Mouse (Mus musculus): ENCODE measurements around the gene Tspo2.

Tspo2 gene

DNA sequence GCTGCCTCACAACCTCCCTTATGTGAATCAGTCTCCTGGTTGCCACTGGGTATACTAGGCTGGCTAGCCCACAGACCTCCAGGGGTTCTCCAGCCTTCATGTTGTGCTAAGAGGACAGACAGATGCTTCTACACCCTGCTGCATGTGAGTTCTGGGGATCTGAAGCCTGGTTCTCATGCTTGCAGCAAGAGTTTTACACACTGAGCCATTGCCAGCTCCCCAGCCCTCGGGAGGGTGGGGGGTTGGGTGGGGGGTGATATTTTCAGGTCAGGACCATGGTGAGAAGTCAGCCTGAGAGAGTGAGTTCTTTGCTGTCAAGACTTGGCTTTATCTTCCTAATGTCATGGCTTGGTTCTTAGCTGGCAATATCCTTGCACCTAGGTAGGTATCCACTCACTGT is 32.5 kb downstream of the Tspo2 start:
- in situ Hi-C loops (cut with MboI, MseI) = no loop called here

GRCm38 (mm10) chr17:48418174-48418573 is 33.1 kb downstream of the Tspo2 start:
- in situ Hi-C loops (cut with MboI, MseI) = no loop called here

DNA sequence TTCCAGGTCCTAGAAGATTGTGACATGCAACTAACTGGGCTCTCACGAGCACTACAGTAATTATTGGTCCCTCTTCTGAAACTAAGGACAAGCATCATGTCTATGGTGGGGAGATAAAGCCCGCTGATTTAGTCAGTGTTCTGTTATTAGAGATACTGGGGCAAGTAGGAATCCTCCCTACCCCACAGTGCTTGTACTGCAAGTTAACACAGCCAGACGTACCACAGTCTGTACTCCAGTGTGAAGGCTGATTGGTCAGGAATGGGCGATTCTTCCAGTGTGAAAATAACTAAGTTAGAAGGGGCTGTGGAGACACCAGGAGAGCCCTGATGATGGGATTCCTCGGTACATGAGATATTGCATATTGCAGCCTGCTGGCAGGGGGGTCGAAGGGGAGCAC is 33.8 kb downstream of the Tspo2 start:
- in situ Hi-C loops (cut with MboI, MseI) = no loop called here

DNA sequence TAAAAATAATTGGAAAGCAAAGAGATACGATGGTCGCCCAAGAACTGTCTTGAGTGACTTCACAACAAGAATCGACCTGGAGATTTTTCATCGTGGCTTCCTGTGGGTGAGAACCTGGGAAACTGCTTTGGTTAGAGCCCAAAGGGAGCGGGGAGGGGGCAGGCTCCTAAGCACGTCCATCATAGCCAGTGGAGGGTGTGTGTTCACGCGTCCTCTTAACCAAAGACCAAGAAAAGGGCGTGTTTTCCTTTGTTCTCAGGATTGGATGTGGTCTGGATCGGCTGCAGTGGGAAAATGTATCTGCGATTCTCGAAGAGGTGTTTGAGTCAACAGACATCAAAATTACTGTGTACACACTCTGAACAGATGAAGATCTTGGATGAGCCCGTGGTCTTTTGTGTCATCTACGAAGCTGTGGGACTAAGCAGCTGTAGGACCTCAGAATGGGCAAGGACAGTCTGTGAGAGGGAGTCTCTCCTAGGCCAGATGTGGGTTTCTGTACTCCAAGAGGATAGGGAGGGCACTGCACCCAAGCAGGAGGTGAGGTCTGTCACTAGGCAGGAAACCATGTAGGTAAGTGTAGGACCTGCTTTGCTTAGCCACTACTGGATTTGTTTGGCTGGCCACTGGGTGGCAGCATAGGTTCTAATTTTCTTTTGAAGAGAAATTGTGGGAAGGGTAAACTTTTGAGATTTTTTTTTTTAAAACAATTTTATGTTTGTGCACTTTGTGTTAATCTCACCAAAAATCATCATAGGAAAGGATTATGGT is 34.7 kb downstream of the Tspo2 start:
- in situ Hi-C loops (cut with MboI, MseI) = no loop called here

GRCm38 (mm10) chr17:48416011-48416410 is 35.3 kb downstream of the Tspo2 start:
- in situ Hi-C loops (cut with MboI, MseI) = no loop called here

DNA sequence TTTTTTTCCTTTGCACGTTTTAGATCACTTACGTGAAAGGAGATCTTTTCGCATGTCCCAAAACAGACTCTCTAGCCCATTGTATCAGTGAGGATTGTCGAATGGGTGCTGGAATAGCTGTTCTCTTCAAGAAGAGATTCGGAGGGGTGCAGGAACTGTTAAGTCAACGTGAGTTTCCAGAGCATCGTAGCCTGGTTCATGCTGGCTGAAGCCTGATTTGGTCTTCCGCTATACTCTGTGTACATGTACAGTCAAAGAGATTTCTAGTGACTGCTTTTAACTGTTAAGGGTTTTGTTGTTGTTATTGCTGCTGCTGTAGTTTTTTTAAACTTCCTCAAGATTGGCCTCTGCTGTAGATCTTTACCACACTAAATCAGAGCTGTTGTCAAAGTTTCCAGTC is 40.1 kb downstream of the Tspo2 start:
- in situ Hi-C loops (cut with MboI, MseI) = no loop called here

DNA sequence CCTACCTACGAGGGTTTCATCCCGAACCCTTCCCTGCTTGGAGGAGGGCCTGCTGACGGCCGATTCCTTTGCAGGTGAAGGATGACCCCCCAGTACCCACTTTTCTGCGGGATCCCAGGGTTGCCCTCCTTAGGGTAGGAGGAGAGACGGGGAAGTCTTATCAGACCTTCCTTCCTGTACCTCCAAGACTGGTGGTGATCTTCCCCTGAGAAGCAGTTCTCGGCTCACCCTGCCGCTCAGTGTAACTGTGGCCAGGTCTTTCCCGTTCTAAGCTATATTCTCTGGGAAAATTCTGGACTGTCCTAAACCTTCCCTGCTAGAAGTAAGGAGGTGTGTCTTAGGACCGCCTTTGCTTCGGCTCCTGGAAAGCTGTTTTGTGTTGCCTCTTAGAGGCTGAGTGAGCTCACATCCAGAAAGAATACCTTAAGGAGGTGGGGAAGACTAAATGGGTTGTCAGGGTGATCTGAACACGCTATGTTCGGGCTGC is 41.0 kb downstream of the Tspo2 start:
- in situ Hi-C loops (cut with MboI, MseI) = no loop called here

- in situ Hi-C loops (cut with MboI, MseI) = loop anchor here (5.0 to 10.0 kb wide), 2 partner anchors 107 to 885 kb away; no protein-coding TSS in a partner anchor
Measured at GRCm38 (mm10) chr17:48409380-48410298, 41.7 kb downstream of the Tspo2 start, which contains the start of the genes Nfya and Oard1. Gene Nfya, minus strand, starts transcription at chr17:48409906. Gene Oard1, plus strand, starts transcription at chr17:48410014.

DNA sequence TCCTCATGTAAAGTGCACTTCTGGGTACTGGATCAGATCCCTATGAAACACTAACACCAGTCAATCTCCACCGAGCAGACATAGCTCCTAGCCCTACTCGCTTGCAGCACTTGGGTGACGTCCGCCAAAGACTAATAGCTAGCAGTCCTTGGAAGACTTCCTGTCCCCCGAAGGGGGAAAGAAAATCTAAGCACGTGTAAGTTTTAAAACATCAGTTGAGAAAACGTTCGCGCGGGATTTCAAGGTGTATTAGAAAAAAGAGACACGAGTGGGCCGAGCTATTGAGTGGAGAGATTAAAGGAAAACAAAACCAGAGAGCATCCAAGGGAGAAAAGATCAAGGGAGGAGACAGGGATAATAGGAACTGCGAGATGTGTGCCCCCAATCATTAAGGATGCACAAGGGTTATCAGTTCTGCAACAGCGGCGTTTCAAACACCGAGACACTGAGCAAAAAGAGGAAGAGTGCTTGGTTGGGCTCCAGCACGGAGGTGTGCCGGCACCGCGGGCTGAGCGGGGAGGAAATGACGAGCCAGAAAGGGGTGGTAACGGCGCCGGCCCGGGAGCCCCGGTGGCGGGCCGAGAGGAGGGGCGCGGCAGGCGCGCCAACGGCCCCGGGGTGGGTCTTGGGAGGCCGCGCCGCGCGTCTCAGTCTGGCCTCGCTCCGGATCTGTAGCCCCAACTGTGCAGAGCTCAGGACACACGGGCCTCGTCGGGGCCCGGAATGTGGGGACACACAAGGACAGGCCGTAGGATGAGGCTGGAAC is 42.6 kb downstream of the Tspo2 start:
- in situ Hi-C loops (cut with MboI, MseI) = loop anchor here (5.0 to 10.0 kb wide), 2 partner anchors 106 to 884 kb away; no protein-coding TSS in a partner anchor

DNA sequence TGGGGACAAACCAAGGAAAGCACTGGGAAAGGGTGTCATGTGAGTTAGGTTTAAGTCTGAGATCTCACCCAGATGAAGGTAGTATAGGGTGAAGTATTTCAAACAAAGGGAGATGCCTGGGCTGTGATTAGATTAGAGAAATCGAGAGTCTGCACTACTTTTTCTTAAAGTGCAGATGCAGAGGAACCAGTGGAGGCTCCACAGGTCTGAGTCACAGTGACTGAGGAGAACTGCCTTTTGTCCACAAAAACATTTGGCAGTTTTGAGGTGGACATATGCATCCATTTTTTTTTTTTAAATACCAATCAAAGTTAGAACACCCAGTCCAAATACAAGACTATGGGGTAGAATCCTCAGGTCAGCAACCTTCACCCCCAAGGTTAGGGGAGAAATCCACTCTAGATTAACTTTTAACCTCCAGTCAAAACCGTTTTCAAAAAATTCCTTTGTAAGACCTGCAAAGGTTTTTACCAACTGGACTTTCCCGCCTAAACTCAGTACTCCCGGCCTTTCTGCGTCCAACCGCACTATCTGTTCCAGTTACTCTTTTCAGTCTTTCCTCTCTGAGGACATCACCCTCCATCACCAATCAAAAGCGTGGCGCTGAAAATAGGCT is 43.3 kb downstream of the Tspo2 start:
- in situ Hi-C loops (cut with MboI, MseI) = loop anchor here (5.0 to 10.0 kb wide), 2 partner anchors 106 to 883 kb away; no protein-coding TSS in a partner anchor

DNA sequence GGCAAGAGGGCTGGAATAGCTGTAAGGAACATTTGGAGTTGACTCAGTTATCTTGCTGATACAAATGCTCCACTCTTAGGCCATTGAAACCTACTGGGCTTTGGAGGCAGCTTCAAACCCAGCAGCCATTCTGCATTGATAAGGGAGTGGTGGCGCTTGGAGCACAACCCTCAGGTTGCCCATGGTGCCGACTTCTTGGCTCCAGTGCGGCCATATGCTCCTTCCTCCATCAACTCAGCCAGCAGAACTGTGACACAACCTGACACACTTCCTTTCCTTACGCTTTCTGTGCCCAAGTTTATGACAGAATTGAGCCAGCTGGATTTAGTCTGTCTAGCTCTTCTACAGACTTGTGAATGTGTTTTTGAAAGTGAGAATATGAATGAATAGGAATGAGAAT is 44.2 kb downstream of the Tspo2 start:
- in situ Hi-C loops (cut with MboI, MseI) = loop anchor here (5.0 to 10.0 kb wide), 2 partner anchors 105 to 882 kb away; no protein-coding TSS in a partner anchor

GRCm38 (mm10) chr17:48404706-48405105 is 46.6 kb downstream of the Tspo2 start:
- in situ Hi-C loops (cut with MboI, MseI) = loop anchor here (5.0 to 10.0 kb wide), 2 partner anchors 102 to 880 kb away; no protein-coding TSS in a partner anchor

GRCm38 (mm10) chr17:48403848-48404247 is 47.5 kb downstream of the Tspo2 start:
- in situ Hi-C loops (cut with MboI, MseI) = loop anchor here in 1 of 2 experiments (10.0 kb wide), 1 partner anchor 879 kb away; no protein-coding TSS in a partner anchor

- in situ Hi-C loops (cut with MboI, MseI) = loop anchor here in 1 of 2 experiments (10.0 kb wide), 1 partner anchor 878 kb away; no protein-coding TSS in a partner anchor
Measured at GRCm38 (mm10) chr17:48402751-48403150, 48.6 kb downstream of the Tspo2 start.

DNA sequence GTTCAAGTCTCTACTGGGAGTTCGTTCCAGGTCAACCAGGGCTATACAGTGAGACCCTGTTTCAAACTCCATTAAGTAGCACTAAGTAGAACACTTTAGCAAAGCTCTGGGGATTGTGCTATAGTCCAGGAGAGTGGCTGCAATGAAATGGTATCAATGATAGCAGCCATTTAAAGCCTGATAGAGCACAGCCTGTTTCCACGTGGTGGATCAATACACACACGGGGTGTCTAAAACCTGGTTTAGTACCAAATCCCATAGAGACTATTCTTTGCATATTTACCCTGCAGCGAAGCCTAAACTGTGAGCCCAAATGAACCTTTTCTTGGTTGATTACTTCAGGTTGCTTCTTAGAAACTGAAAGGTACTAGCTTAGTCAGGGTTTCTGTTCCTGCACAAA is 49.6 kb downstream of the Tspo2 start:
- in situ Hi-C loops (cut with MboI, MseI) = loop anchor here in 1 of 2 experiments (10.0 kb wide), 1 partner anchor 877 kb away; no protein-coding TSS in a partner anchor
